Mouse (Mus musculus) ES-E14 (cell line): Measurements from ENCODE around the gene H2-DMa.

Experiments used
- CHD2 ChIP-seq: IDR thresholded peaks from 2 replicates; pipeline ENCODE4 v1.6.1; 2014; ENCODE audit warnings: mild to moderate bottlenecking, low read depth, low read length, inconsistent platforms
- HCFC1 ChIP-seq: IDR thresholded peaks from 2 replicates; pipeline ENCODE4 v1.6.1; 2012; ENCODE audit warnings: low read length, inconsistent platforms, borderline replicate concordance; ENCODE audit not compliant: insufficient read depth
- ZC3H11A ChIP-seq: IDR thresholded peaks from 2 replicates; pipeline ENCODE4 v1.6.1; 2012; ENCODE audit warnings: low read depth, mild to moderate bottlenecking, inconsistent platforms, low read length, borderline replicate concordance

DNA sequence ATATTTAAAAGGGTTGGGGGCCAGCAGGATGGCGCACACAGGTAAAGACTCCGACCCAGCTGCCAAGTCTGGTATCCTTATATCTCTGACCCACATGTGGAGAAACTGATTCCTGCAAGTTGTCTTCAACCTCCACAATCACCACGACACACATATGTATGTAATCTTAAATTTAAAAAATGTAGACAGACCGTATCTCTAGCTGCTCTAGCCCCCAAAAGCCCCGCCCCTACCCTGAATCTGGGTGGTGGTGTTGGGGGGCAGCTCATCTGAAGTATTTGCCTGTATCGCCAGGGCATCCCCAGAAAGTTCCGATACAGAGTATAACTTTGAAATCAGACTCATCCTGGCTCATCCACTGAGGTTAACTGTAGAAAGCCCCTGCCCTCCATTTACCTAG is 12.8 kb upstream of the H2-DMa start:
- no peak for TF ChIP-seq ZC3H11A
- no peak for TF ChIP-seq CHD2
- TF ChIP-seq HCFC1: no peak
